28 mouse cellular contexts compared by ENCODE assay signal in genomic region chr3:104630941-104631340, GRCm38 (mm10). TPM values are rescaled to one million over a fixed set of nuclear protein-coding genes. Genes with fewer than 3 reads are reported as not detected.
DNase-seq lines count a peak whose midpoint lies in the region; ATAC-seq and TF ChIP-seq lines count a peak whose summit lies in the region.
"Had no signal": no experiment of that assay in that cellular context is flagged by ENCODE, and none has a peak within 500 bp of the region (broad histone marks: within the 10 kb centered on the region; RNA-seq: fewer than 3 reads in every experiment).

No protein-coding gene starts in this region.

- peak overlapping the region; percentile 19; the same call in 1 of the 2 replicates for H3K9ac ChIP-seq in liver, embryonic 13.5 days
- no peak overlapping the region for H3K9ac ChIP-seq in liver, embryonic 11.5 days (ENCODE audit: low read depth, low read length)
- H3K9ac ChIP-seq: heart, embryonic 12.5 days; hindbrain, embryonic 14.5 days; limb, embryonic 12.5 days had no signal

- no peak overlapping the region for H3K4me3 ChIP-seq in liver, embryonic 13.5 days (replicated peaks)
- no peak overlapping the region for H3K4me3 ChIP-seq in liver, embryonic 11.5 days (ENCODE audit: low read depth, low read length)
- no peak overlapping the region for H3K4me3 ChIP-seq in gastrocnemius, adult 2 months
- H3K4me3 ChIP-seq: erythroblast, embryonic 14.5 days; heart, adult 2 months; heart, embryonic 12.5 days; left cerebral cortex, adult 2 months; limb, embryonic 12.5 days had no signal

- ATAC-seq in liver, embryonic 13.5 days (ENCODE audit: low read depth) = no peak
- no peak for ATAC-seq in liver, embryonic 11.5 days (replicated peaks; ENCODE audit: low FRiP score)
- ATAC-seq: CD4-positive, CD25-positive, alpha-beta regulatory T cell, adult 4 months; forebrain, embryonic 16.5 days; intestine, postnatal 0 days; lung, postnatal 0 days had no signal

- 85% methylated on average over 2 of the region's 2 CpGs for WGBS in liver, embryonic 13.5 days (ENCODE audit: insufficient replicate concordance)
- WGBS in liver, embryonic 11.5 days = 91% methylated on average over 2 of the region's 2 CpGs

- no peak for DNase-seq in liver, embryonic 13.5 days
- no peak for DNase-seq in liver, embryonic 11.5 days (ENCODE audit: low spot score)
- DNase-seq in naive thymus-derived CD4-positive, alpha-beta T cell, adult 2 months (ENCODE audit: low read depth) = peak; percentile 71
- DNase-seq in thymus, postnatal 14 days = peak; percentile 56
- DNase-seq in lung, postnatal 25 days (ENCODE audit: low spot score) = no peak
- no peak for DNase-seq in spleen, postnatal 36 days (ENCODE audit: low spot score in 2 of 2)
- no peak for DNase-seq in gastrocnemius, adult 2 months
- DNase-seq: adrenal gland, postnatal 36 days; cerebellum, adult 18-20 months; cerebellum, postnatal 10 days; gastrocnemius, postnatal 36 days; heart, adult 2 months; kidney, adult 9 months; kidney, postnatal 10 days; layer of hippocampus, adult 9-11 months; lung, adult 18-20 months; midbrain, embryonic 14.5 days; right cerebral cortex, adult 18-20 months; right cerebral cortex, postnatal 4 days had no signal

- H3K4me2 ChIP-seq in liver, embryonic 13.5 days = no peak overlapping the region
- H3K4me2 ChIP-seq in liver, embryonic 11.5 days = no peak overlapping the region
- H3K4me2 ChIP-seq: heart, embryonic 12.5 days; hindbrain, embryonic 14.5 days; limb, embryonic 12.5 days had no signal

- intact Hi-C loops in gastrocnemius, adult 2 months (cut with DNase I) = no loop called here

- no peak for TF ChIP-seq CTCF in gastrocnemius, adult 2 months (IDR thresholded peaks at IDR 0.05)

- H3K36me3 ChIP-seq in liver, embryonic 13.5 days = peaks cover 6% of the 10 kb centered on the region; the same call in 1 of the 2 replicates
- H3K36me3 ChIP-seq in liver, embryonic 11.5 days (ENCODE audit: control insufficient read depth, insufficient read depth, low read length) = no peaks in the 10 kb centered on the region
- H3K36me3 ChIP-seq: heart, embryonic 12.5 days; limb, embryonic 12.5 days had no signal

- peak overlapping the region; percentile 88 for H3K27ac ChIP-seq in liver, embryonic 13.5 days
- no peak overlapping the region for H3K27ac ChIP-seq in liver, embryonic 11.5 days (ENCODE audit: low read depth, low read length)
- H3K27ac ChIP-seq in gastrocnemius, adult 2 months = no peak overlapping the region
- H3K27ac ChIP-seq: heart, adult 2 months; hindbrain, embryonic 14.5 days; left cerebral cortex, adult 2 months; limb, embryonic 12.5 days had no signal

- H3K4me1 ChIP-seq in liver, embryonic 13.5 days (replicated peaks) = peaks cover 48% of the 10 kb centered on the region
- no peaks in the 10 kb centered on the region for H3K4me1 ChIP-seq in liver, embryonic 11.5 days (replicated peaks; ENCODE audit: control insufficient read depth, insufficient read depth, low read length)
- H3K4me1 ChIP-seq: heart, embryonic 12.5 days; limb, embryonic 12.5 days had no signal

- H3K9me3 ChIP-seq in liver, embryonic 13.5 days (replicated peaks) = no peaks in the 10 kb centered on the region
- H3K9me3 ChIP-seq in liver, embryonic 11.5 days (ENCODE audit: control insufficient read depth, low read length) = no peaks in the 10 kb centered on the region
- H3K9me3 ChIP-seq: heart, embryonic 12.5 days; limb, embryonic 12.5 days had no signal

- no peaks in the 10 kb centered on the region for H3K27me3 ChIP-seq in liver, embryonic 13.5 days
- no peaks in the 10 kb centered on the region for H3K27me3 ChIP-seq in liver, embryonic 11.5 days (replicated peaks; ENCODE audit: control insufficient read depth, insufficient read depth, low read length)
- H3K27me3 ChIP-seq: heart, embryonic 12.5 days; limb, embryonic 12.5 days had no signal

RNA-seq across cellular contexts. Expression of gene Slc16a1, which starts 7.5 kb away (rescaled TPM):
- polyA plus RNA-seq in liver, embryonic 13.5 days (2015; fragmentation: Nextera tagmentation; extraction: Ambion mirVana) = 81.9 and 106 TPM in 2 replicates
- 92.2 and 109 TPM in 2 replicates for polyA plus RNA-seq in liver, embryonic 11.5 days (2014; fragmentation: Nextera tagmentation; extraction: Ambion mirVana)
- 10 to 100 TPM; 20.9 to 42.1 TPM for total RNA-seq in gastrocnemius, adult 2 months (2021)

Comparison
In these comparisons a context has a peak if more than half of its experiments do, and no peak if none do; other contexts are left out.
1. DNase-seq: peak in naive thymus-derived CD4-positive, alpha-beta T cell, adult 2 months (single experiment) and thymus, postnatal 14 days (single experiment); none in liver, embryonic 13.5 days (single experiment), liver, embryonic 11.5 days (single experiment), lung, postnatal 25 days (single experiment), spleen, postnatal 36 days (0 of 2) and gastrocnemius, adult 2 months (single experiment).